Mouse (Mus musculus): ENCODE data around the gene 4921524J17Rik. TPM values are rescaled to one million over a fixed set of nuclear protein-coding genes. Genes with fewer than 3 reads are reported as not detected.

Gene 4921524J17Rik
- 27.7 TPM for polyA plus RNA-seq (2017; shearing (Covaris generic))

DNA sequence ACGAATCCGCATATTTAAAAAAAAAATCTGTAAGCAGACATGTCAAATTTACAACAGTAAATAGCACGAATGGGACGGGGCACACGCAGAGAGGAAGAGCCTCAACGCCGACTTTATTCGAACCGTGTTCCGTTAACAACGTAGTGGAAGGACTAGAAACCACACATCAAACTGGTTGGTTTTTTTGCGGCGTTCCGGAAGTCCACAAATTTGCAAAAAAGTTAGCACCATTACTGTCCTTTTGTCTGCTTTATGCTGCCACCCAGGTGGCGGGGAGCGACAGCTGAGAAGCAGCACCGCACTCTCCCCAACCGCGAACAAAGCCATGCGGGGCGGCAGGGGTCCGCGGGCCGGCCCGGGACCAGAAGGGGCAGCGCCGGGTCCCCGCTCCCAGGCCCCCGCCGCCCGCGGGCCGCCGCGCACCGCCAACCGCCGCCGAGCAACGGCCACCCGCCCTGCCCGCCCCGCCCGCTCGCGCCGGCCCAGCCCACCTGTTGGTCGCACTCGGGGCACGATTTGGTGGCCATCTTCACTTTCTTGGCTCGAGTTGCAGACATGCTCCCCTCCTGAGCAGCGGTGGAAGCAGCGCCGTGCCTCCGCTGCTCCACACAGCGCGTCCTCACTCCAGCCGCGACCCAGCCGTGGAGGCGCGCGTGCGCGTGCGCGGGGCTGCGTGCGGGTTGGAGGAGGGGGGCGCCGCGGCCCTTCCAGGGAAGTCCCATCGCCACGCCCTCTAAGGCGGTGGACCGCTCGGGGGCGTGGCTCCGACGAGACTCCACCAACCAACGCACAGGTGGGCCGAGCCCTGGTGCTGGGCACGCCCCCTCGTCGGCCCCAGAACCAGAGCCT, at the start of gene 4921524J17Rik:
4921524J17Rik (minus strand) TSS at position 666 of the 849 bp plus-strand sequence.

DNA sequence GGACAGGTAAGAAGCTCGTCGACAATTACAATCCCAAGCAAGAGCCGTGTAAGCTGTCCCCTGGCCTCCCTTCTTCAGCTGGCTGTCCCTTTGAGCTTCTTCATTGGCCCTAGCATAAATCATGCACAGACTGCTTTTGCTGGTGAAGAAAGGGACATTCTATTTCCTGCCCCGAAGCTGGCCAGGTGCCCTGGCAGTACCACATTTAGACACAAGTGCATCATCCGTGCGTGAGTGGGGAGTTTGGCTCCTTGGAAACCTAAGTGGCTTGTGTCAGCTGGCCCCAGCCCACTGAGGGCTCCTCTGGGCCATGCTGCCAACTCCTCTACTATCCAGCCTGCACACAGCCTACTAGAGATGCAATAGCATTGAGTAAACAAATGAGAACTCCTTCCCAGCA, 46.4 kb downstream of the 4921524J17Rik start, which contains the start of gene Mylk3:
Mylk3 (minus strand) TSS at position 141 of the 400 bp plus-strand sequence.

Other genes with a start within 250 kb of the 4921524J17Rik start
- not detected for gene Olfr371, start 206.8 kb downstream of the 4921524J17Rik start, polyA plus RNA-seq (2017; shearing (Covaris generic))
- gene Orc6, start 133.2 kb downstream of the 4921524J17Rik start, polyA plus RNA-seq (2017; shearing (Covaris generic)): 33.3 TPM
- gene Vps35, start 133.0 kb downstream of the 4921524J17Rik start, polyA plus RNA-seq (2017; shearing (Covaris generic)): 64.5 TPM
- gene Mylk3, start 46.5 kb downstream of the 4921524J17Rik start, polyA plus RNA-seq (2017; shearing (Covaris generic)): not detected
- gene Gpt2, start 59.7 kb upstream of the 4921524J17Rik start, polyA plus RNA-seq (2017; shearing (Covaris generic)): 0.55 TPM
- gene Dnaja2, start 122.5 kb upstream of the 4921524J17Rik start, polyA plus RNA-seq (2017; shearing (Covaris generic)): 248 TPM

All from effector memory CD4-positive, alpha-beta T cell, adult 5 months (primary cell).